Mouse (Mus musculus): Measurements from ENCODE around the gene Slfn3. TPM values are rescaled to one million over a fixed set of nuclear protein-coding genes. Genes with fewer than 3 reads are reported as not detected.

The Slfn3 gene
- polyA plus RNA-seq, 1 experiment, result 0.58 TPM

Other genes with a start within 250 kb of the Slfn3 start
- gene Slfn5, start 240.0 kb upstream of the Slfn3 start, polyA plus RNA-seq (2012; rRNA removed), result 16.2 and 18.3 TPM in 2 replicates
- 0.36 and 0.41 TPM in 2 replicates for gene Slfn9, start 199.5 kb upstream of the Slfn3 start, polyA plus RNA-seq (2012; rRNA removed)
- gene Slfn8, start 170.5 kb upstream of the Slfn3 start, polyA plus RNA-seq (2012; rRNA removed), result 0.37 and 0.47 TPM in 2 replicates
- gene Slfn2, start 126.2 kb upstream of the Slfn3 start, polyA plus RNA-seq (2012; rRNA removed), result 4.3 and 5.2 TPM in 2 replicates
- gene Slfn1, start 74.5 kb upstream of the Slfn3 start, polyA plus RNA-seq (2012; rRNA removed), result 0.27 and 0.34 TPM in 2 replicates
- 0.24 and 0.30 TPM in 2 replicates for gene Slfn4, start 16.1 kb upstream of the Slfn3 start, polyA plus RNA-seq (2012; rRNA removed)
- gene Slfn14, start 95.4 kb downstream of the Slfn3 start, polyA plus RNA-seq (2012; rRNA removed), result not detected in 2 replicates
- 46.3 and 59.1 TPM in 2 replicates for gene Ap2b1, start 107.7 kb downstream of the Slfn3 start, polyA plus RNA-seq (2012; rRNA removed)
- 11.1 and 12.0 TPM in 2 replicates for gene Pex12, start 111.3 kb downstream of the Slfn3 start, polyA plus RNA-seq (2012; rRNA removed)
- 1.3 and 1.6 TPM in 2 replicates for gene Rasl10b, start 217.8 kb downstream of the Slfn3 start, polyA plus RNA-seq (2012; rRNA removed)
- gene Gas2l2, start 238.1 kb downstream of the Slfn3 start, polyA plus RNA-seq (2012; rRNA removed), result 0.53 and 0.75 TPM in 2 replicates
- 2.8 and 3.7 TPM in 2 replicates for gene 1700020L24Rik, start 246.3 kb downstream of the Slfn3 start, polyA plus RNA-seq (2012; rRNA removed)